Mouse (Mus musculus) T-cell, adult 2 months (primary cell): Measurements from ENCODE around the gene Car12.

ENCODE experiments used
- DNase-seq: peaks from one replicate; pipeline ENCODE4 v3.0.0; 2022; ENCODE audit warnings: low spot score

The Car12 gene

DNA sequence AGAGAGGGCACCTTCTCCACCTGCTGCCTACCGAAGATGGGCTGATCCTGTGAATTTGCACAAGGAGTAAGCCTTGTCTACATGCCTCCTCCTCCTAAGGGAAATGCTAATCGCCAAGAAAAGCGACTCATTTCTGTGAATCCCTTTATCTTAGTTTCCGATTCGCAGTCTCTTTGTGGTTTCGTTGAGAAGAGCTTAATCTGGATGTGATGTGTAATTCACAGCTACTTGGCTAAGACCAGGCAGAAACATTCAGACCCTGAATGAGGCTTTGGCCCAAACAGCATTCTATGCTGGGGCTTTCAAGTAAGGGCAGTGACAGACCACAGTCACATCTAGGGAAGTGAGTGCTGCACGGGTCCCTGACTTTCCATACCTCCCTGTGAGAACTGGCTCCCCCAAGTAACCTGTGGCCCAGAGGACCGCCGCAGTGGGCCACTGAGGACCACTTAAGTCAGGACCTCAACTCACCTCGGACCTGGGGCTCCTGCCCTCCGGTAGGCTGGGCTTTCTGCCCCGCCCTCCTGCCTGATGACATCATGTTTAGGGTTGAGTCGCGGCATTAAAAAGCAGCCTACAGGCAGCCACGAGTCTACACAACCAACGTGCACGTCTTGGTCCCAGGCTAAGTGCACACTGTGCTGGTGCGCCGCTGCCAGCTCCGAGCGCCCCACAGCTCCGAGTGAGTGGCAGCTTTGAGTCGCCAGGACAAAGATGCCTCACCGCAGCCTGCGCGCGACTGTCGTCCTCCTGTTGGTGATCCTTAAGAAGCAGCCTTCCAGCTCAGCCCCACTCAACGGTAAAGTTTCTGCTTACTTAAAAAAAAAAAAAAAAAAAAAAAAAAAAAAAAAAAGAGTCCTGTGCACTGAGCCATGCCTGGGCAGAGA, at the start of gene Car12:
Car12 (plus strand) TSS at position 552 of the 887 bp plus-strand sequence.
- DNase-seq: peak; percentile 65

GRCm38 (mm10) chr9:66663764-66664163, 49.7 kb upstream of the Car12 start:
- no peak for DNase-seq

DNA sequence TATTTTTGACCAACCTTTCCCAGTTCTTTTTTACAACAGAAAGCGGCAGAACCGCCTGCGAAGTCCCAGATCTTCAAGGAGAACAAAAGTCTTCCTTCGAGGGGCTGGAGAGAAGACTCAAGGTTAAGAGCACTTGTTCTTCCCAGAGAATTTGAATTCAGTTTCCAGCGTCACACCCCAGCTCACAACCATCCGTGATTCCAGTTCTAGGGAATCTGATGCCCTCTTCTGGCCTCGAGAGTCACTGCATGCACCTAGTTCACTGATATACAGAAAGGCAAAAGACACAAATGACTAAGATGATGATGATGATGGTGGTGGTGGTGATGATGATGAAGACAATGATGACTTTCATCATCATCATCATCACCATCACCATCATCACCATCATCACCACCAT, 48.9 kb upstream of the Car12 start:
- DNase-seq: no peak

- DNase-seq: no peak
Measured at GRCm38 (mm10) chr9:66666153-66666552, 47.3 kb upstream of the Car12 start.

GRCm38 (mm10) chr9:66667046-66667445, 46.4 kb upstream of the Car12 start:
- DNase-seq: no peak

DNA sequence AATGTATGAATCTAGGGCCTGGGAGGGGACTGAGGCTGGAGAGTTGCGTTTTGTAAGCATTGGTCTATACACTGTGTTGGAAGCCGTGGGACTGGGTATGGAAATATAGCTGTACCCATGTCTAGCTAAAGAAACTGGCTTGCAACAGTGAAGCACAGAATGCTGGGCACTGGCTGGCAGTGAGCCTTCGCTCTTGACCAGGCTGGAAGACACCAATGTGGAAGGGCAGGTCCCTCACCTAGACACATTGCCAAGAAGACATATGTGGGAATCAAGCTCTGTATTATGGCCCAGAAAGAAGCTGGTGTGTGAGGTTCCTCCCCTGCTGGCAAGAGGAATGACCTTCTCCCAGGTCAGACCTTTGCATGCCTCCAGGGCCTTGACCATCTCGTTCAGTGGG, 45.6 kb upstream of the Car12 start:
- no peak for DNase-seq

DNA sequence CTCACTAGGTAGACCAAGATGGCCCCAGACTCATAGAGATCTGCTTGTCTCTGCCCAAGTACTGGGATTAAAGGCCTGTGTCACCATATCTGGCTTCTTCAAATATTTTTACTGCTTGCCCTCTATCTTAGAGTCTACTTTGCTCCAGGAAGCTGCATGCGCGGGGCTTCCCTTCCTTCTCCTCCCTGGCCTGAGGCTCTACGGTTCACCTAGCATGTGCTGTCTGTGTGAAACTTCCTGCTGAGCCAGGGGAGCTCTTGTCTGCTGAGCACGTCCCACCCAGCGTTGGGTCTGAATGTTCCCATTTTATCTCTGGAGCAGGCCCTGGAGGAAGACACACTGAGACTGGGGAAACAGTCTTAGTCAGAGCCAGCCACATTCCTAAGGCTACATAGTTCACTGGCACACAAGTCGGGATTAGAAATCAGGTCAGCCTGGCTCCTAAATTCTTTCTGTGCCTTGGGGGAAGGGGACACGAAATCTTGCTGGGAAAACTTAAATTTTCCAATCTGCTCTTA, 43.9 kb upstream of the Car12 start:
- no peak for DNase-seq

DNA sequence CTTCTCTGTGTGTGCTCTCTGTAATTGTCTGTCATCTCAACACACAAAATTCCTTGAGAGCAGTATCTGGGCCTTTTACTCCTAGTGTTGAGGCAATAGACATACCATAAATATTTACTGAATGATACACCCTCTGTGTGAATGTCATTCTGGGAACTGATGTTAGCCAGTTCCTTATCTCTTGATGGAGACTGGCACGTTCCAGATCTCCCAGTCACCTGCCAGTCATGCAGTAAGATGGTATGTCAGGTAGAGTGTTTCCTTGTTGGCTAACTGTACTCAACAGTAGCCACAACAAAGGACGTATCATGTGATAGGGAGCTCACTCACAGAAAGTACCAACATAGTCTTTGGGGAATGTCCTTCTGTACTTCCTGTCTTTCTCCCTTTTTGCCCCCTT, 39.7 kb upstream of the Car12 start:
- DNase-seq: peak; percentile 5

DNA sequence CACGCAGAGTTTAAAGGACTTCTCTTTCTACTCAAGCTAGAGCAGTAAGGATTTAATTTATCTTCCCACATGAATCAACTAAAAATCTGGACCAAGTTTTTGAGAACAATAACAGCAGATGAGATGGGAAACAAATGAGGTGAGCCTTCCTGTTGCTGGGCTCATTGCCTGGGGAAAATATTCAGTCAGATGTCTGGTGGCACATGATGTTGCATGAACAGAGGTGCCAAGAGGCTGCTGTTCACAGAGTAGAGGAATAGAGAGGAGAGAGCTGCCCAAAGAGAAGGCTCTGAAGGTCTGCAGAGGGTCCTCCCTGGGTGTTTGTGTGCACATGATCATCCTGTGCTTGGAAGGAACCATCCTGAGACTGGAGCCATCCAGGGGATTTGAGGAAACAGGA, 37.9 kb upstream of the Car12 start:
- no peak for DNase-seq

GRCm38 (mm10) chr9:66680102-66680501, 33.4 kb upstream of the Car12 start:
- DNase-seq: peak; percentile 64

- DNase-seq: peak; percentile 28
Measured at GRCm38 (mm10) chr9:66682822-66683221, 30.7 kb upstream of the Car12 start.

DNA sequence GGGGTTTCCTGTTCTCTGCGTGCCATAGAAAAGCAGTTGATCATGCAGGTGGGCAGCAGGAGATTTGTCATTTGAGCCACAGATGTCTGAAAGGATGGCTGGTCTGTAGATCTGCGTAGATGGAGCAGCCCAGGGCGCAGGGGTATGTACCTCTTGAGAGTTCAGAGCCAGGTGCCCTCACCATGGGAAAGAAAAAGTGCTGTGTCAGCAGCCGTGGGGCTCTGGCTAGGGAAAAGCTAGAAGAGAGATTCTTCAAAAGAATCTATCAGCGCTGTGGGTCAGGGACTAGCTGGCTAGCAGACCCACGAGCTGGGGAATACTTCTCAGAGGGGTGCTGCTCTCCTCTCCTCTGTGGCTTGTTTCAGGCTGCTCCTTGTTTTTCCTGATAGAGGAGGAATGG, 27.8 kb upstream of the Car12 start:
- no peak for DNase-seq

DNA sequence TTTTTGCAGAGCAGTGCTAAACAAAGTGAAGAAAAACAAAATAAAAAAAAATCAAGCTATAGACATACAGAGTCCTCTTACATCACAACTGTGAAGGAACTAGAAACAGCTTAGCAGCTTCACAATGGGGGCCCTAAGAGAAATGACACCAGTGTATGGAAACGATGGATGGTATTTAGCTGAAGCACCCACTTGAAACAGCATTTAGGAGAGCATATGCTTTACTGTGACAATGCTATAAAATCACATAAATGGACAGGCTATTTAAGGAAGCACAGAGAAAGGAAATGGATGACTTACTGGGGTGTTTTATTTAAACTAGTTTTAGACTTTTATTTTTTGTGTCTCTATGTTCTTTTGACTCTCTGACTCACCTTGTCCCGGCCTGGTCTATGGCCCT, 25.8 kb upstream of the Car12 start:
- DNase-seq: no peak

- DNase-seq: no peak
Measured at GRCm38 (mm10) chr9:66691683-66692305, 21.7 kb upstream of the Car12 start.

GRCm38 (mm10) chr9:66697355-66698140, 15.9 kb upstream of the Car12 start:
- DNase-seq: no peak

- no peak for DNase-seq
Measured at GRCm38 (mm10) chr9:66699748-66700147, 13.7 kb upstream of the Car12 start.

DNA sequence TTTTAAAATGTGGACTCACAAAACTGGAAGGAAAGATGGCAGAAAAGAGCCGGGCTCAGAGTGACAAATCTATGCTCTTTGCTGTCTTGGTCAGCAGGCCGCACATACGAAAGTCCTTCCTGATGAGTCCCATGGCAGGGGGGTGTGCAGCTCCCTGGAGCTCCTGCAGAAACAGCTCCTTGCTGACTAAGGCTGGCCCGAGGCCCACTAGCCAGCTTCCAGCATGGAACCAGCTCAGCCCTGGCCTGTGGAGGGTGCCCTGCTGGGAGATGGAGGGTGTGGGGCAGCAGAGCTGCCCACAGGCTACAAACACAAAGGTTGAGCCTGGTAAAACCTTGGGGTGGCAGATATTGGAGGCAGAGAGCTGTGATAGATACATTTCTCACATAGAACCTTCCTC, 10.5 kb upstream of the Car12 start:
- no peak for DNase-seq

DNA sequence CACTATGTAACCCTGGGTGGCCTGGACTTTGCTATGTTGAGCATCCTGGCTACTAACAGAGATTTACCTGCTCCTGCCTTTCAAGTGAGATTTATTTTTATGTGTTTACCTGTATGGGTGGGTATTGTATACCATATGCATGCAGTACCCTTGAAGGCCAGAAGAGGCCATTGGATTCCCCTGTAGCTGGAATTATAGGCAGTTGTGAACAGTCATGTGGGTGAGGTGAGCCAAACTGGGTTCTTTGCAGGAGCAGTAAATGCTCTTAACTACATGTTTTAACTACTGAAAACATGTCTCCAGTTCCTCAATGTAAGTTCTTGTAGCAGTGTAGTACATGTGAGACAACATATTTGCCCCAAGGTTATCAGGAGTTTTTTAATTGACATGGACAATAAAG, 8.1 kb upstream of the Car12 start:
- DNase-seq: peak; percentile 32

DNA sequence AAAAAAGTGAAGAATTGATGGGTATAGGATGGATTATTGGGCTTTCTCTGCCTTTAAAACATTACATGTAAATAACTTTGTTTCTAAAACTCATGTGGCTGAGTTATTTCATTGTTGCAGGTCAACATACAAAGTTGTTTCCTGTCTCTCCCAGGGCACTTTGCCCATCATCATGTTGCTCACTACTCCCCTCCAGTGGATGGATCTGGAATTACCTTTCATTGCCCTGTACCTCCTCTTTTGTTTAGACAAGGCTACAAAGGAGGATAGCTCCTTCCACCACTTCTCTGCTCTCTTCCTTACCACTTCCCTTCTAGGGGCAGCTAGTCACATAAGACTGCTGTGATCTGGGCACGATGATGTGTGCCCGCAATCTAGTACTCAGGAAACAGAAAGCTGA, 7.7 kb upstream of the Car12 start:
- peak; percentile 87 for DNase-seq

DNA sequence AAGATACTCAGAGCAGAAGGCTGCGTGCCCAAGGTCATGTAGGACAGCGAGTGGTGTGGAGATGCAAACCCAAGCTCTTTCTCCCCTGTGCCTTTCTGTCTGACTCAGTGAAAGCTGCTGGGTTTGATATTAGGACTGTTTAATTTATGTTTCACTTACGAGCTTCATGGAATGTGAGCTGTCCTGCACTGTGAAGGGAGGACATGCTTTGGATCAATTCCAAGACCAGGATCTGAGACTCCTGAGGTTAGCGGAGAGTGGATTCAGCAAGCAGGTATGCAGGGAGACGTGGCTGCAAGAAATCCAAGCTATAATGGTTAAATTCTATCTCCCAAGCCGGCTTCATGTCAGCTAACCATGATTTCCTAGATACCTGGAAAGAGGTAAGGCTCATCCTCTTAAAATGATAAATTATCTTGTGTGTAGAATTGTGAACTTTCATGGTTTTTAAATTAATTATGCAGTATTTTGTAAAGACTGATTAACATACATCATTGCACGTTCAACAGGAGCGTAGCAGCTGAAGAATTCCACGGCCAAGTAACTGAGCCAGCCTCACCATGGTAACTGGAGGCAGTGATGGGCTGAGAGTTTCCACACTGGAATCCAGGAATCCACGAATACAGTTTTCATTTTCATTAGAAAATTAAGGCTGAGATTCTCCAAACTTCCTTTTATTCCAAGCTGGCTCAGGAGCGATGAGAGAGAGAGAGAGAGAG, 5.3 kb upstream of the Car12 start:
- no peak for DNase-seq

DNA sequence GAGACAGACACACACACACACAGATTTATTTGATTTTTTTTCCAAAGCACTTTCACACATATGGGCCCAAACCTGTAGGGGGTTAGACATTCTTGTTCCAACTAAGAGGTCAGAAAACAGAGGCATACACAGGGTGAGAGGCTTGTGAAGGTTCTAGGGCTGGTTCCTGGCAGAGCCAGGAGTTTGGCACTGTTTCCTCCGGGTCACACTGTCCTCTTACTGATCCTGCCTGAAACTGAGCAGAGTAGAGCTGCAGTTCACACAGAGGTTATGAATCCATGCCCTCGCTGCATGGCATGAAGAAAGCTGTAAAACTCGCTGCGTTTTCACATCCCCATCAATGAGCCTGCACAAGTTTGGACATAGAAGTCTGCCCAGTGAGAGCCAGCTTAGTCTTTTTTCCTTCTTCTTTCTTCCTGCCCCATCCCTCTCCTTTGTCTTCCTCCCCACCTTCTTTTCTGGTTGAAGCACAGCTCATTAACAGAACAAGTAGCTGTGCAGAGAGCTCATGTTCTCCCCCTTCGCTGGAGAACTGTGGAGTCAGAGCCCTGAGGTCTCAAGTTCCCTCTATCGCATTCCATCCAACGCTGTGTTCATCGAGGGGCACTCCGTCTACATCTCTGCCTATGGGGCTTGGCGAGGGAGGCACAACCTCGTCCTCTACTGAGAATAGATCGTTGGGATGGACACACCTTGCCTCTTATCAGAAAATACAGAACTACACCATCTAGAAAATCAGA, 4.5 kb upstream of the Car12 start:
- no peak for DNase-seq
